Comparison of ENCODE assay signal across 8 mouse cellular contexts in the genomic region with DNA sequence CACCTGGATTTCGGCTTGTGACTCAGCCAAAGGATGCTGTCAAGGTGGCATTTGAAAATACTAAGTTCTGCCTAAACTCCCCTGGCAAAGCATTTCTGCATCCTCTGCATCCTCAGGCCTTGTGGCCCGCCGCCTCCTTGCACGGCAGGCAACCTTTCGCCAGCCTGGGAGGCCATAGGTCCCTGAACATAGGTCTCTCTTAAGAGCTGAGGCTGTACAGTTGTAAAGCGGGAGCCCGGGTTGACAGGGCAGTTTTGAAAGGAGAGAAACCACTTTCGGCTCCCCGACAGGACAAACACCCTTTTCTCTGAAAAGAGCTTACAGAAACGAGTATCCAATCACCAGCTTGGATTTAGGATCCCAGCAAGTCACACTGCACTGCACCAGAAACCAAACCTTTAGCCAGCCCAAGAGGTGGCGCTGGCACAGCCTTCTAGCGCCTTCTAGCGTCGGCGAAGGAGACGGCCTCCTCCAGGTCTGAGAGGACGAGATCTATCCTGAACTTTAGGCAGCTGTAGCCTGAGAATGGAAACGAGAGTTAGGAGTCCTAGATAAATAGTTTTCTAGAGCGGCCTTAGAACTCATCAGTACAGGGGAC. TPM values are rescaled to one million over a fixed set of nuclear protein-coding genes. Genes with fewer than 3 reads are reported as not detected.
DNase-seq lines count a peak whose midpoint lies in the region; ATAC-seq lines count a peak whose summit lies in the region.

No protein-coding gene starts in this region.

- no peaks in the 10 kb centered on the region for H3K4me1 ChIP-seq in midbrain, embryonic 11.5 days (ENCODE audit: control insufficient read depth, insufficient read depth, low read length)

- WGBS in midbrain, embryonic 11.5 days = 8% methylated on average over 19 of the region's 19 CpGs

- ATAC-seq in midbrain, embryonic 11.5 days (ENCODE audit: low FRiP score) = peak; percentile 88

- H3K4me2 ChIP-seq in midbrain, embryonic 11.5 days = peak overlapping the region; percentile 44

- no peaks in the 10 kb centered on the region for H3K36me3 ChIP-seq in midbrain, embryonic 11.5 days (ENCODE audit: control insufficient read depth, insufficient read depth, low read length)

- intact Hi-C loops in left cerebral cortex, postnatal 4 days (cut with DNase I) = loop anchor here (2.0 kb wide), 1 partner anchor 126 kb away; no protein-coding TSS in a partner anchor

- no peak overlapping the region; the same call in 1 of the 2 replicates for H3K27ac ChIP-seq in midbrain, embryonic 11.5 days (ENCODE audit: low read depth, low read length)

- H3K27me3 ChIP-seq in midbrain, embryonic 11.5 days (ENCODE audit: control insufficient read depth, insufficient read depth, low read length) = no peaks in the 10 kb centered on the region

- H3K9me3 ChIP-seq in midbrain, embryonic 11.5 days (ENCODE audit: control insufficient read depth, low read length) = no peaks in the 10 kb centered on the region

- H3K4me3 ChIP-seq in midbrain, embryonic 11.5 days (ENCODE audit: low read depth, low read length) = peak overlapping the region; percentile 16; the same call in 1 of the 2 replicates

- H3K9ac ChIP-seq in midbrain, embryonic 11.5 days (ENCODE audit: low read length) = peak overlapping the region; percentile 51; the same call in 1 of the 2 replicates

- peak; percentile 88 for DNase-seq in 416B (ENCODE audit: low read depth)
- DNase-seq in adrenal gland, postnatal 10 days = peak; percentile 83
- peak; percentile 71 for DNase-seq in embryo, embryonic 9.5 days (ENCODE audit: extremely low spot score)
- peak; percentile 71 to 83 for DNase-seq in heart, adult 18-20 months
- DNase-seq in kidney, adult 11 months = peak; percentile 57
- DNase-seq in left cerebral cortex, postnatal 4 days = peak; percentile 71
- peak; percentile 92 for DNase-seq in midbrain, embryonic 11.5 days (ENCODE audit: low spot score, missing footprints)
- DNase-seq in spleen, adult 12 weeks (ENCODE audit: low spot score) = peak; percentile 35

RNA-seq across cellular contexts. Expression of a gene that starts 50.2 kb away (rescaled TPM):
- total RNA-seq in adrenal gland, postnatal 10 days (2021) = 100 to 1,000 TPM; 303 to 435 TPM
- 100 to 1,000 TPM in 1 of 2 experiments, 10 to 100 TPM in 1; 89.4 to 117 TPM for total RNA-seq in heart, adult 18-20 months (2021)
- 100 to 1,000 TPM; 307 to 334 TPM for total RNA-seq in left cerebral cortex, postnatal 4 days (2021)
- 444 and 504 TPM in 2 replicates for polyA plus RNA-seq in midbrain, embryonic 11.5 days (2014; fragmentation: Nextera tagmentation; extraction: Ambion mirVana)

Comparison
In these comparisons a context has a peak if more than half of its experiments do, and no peak if none do; other contexts are left out.
1. DNase-seq: peak in every context shown above with its lines; median percentile 92 in midbrain, embryonic 11.5 days; 88 in 416B; 83 in adrenal gland, postnatal 10 days; 77 in heart, adult 18-20 months; 71 in embryo, embryonic 9.5 days; 71 in left cerebral cortex, postnatal 4 days; 57 in kidney, adult 11 months; 35 in spleen, adult 12 weeks.